Mouse (Mus musculus) olfactory bulb, adult 2 months (tissue): ENCODE measurements around the gene Rpl35. TPM values are rescaled to one million over a fixed set of nuclear protein-coding genes. Genes with fewer than 3 reads are reported as not detected.

ENCODE experiments used
- H3K27ac ChIP-seq: fragments of 200-500 bp; 2 replicates; pipeline ENCODE4 v1.5.1; 2012; ENCODE audit warnings: low read depth, low read length; ENCODE audit not compliant: insufficient read depth
- H3K4me1 ChIP-seq: fragments of 200-500 bp; 2 replicates; pipeline ENCODE4 v1.6.1; 2012; ENCODE audit warnings: low read length; ENCODE audit not compliant: control insufficient read depth, insufficient read depth
- H3K4me3 ChIP-seq: fragments of 200-500 bp; 2 replicates; pipeline ENCODE4 v1.5.1; 2012; ENCODE audit warnings: mild to moderate bottlenecking, low read depth, low read length, moderate library complexity; ENCODE audit not compliant: insufficient read depth
- CTCF ChIP-seq: fragments of 200-500 bp; IDR thresholded peaks from 2 replicates; pipeline ENCODE4 v1.5.1; 2012; ENCODE audit warnings: low read depth, mild to moderate bottlenecking, low read length, moderate library complexity; ENCODE audit not compliant: insufficient read depth
- POLR2A ChIP-seq: fragments of 200-500 bp; IDR thresholded peaks from 2 replicates; pipeline ENCODE4 v1.6.1; 2012; ENCODE audit warnings: mild to moderate bottlenecking, low read depth, low read length, moderate library complexity; ENCODE audit not compliant: insufficient read depth
- WGBS: fragments of 180-500 bp; shearing (Covaris S2); methylation state at CpG from one replicate; pipeline ENCODE4 v1.1.7; 2018; 5-methylcytosine and 5-hydroxymethylcytosine counted together
- polyA plus RNA-seq: library from polyadenylated mRNA; stranded (reverse); fragments of >200 nt; gene quantifications from 2 replicates; pipeline ENCODE4 v1.2.4, GENCODE M21; 2012; ENCODE audit warnings: low replicate concordance; ENCODE audit not compliant: missing spikeins, insufficient read depth, insufficient read length

The Rpl35 gene
- polyA plus RNA-seq, 1 experiment: not detected

DNA sequence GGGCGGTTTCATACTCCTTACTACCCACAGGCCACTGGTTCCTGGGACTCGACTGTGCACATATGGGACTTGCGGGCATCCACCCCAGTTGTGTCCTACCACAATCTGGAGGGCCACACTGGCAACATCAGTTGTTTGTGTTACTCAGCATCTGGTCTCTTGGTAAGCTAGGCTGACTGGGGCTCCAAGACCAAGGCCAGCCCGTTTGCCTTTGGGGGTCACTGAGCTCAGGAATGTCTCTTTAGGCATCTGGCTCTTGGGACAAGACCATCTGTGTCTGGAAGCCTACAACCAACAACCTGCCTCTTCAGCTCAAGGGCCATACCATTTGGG is 4.9 kb downstream of the Rpl35 start:
- H3K27ac ChIP-seq: no peak overlapping the region
- 81% methylated on average over 4 of the region's 4 CpGs for WGBS
- TF ChIP-seq CTCF: no peak
- no peak for TF ChIP-seq POLR2A
- H3K4me3 ChIP-seq: no peak overlapping the region
- peaks cover 15% of the 10 kb centered on the region for H3K4me1 ChIP-seq

DNA sequence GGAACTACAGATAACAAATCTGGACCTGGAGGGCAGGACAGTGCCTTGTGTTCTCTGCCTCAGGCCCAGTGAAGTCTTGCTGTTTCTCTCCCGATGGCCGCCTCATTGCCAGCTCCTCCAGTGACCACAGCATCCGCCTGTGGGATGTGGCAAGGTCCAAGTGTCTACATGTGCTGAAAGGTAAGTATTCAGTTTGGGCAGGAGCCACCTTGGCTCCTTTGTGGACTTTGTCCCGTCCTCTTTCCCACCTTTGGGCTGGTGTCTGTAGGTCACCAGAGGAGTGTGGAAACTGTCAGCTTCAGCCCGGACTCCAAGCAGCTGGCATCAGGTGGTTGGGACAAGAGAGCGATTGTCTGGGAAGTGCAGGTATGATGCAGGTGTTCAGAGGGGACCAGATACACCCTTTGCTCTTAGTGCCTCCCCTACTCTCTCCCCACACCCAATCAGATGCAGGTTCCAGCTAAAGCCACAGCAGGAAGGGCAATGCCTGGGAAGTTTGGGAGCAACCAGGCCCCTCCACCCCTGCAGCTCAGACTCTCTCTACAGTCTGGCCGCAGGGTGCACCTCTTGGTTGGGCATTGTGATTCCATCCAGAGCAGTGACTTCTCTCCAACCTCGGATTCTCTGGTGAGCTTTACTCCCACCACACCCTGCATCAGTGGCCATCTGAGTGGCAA is 5.4 kb downstream of the Rpl35 start:
- Histone ChIP-seq H3K4me3 (no peak overlapping the region), H3K27ac (no peak overlapping the region), H3K4me1 (peaks cover 15% of the 10 kb centered on the region)
- WGBS: 68% methylated on average over 8 of the region's 8 CpGs
- TF ChIP-seq POLR2A (no peak), CTCF (no peak)

DNA sequence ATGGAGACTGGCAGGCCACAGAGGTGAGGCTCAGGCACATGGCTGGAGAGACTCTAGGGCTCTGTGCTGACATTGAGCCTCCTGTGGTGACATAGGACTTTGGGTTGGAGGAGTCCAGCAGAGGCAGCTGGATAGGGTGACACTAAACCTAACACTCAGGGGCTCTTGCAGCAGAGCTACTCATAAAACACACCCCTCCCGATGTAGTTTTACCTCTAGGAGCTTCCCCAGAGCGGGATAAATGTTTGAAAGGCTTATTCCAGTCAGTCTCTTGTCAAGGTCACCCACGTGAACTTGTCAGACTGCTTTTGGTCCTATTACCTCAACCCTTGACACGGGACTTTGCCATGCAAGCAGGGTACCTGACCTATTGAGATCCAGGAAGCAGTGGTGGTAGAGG is 6.0 kb downstream of the Rpl35 start:
- Histone ChIP-seq H3K27ac (no peak overlapping the region), H3K4me1 (peaks cover 15% of the 10 kb centered on the region), H3K4me3 (no peak overlapping the region)
- 60% methylated on average over 4 of the region's 4 CpGs for WGBS
- TF ChIP-seq POLR2A: no peak
- no peak for TF ChIP-seq CTCF

DNA sequence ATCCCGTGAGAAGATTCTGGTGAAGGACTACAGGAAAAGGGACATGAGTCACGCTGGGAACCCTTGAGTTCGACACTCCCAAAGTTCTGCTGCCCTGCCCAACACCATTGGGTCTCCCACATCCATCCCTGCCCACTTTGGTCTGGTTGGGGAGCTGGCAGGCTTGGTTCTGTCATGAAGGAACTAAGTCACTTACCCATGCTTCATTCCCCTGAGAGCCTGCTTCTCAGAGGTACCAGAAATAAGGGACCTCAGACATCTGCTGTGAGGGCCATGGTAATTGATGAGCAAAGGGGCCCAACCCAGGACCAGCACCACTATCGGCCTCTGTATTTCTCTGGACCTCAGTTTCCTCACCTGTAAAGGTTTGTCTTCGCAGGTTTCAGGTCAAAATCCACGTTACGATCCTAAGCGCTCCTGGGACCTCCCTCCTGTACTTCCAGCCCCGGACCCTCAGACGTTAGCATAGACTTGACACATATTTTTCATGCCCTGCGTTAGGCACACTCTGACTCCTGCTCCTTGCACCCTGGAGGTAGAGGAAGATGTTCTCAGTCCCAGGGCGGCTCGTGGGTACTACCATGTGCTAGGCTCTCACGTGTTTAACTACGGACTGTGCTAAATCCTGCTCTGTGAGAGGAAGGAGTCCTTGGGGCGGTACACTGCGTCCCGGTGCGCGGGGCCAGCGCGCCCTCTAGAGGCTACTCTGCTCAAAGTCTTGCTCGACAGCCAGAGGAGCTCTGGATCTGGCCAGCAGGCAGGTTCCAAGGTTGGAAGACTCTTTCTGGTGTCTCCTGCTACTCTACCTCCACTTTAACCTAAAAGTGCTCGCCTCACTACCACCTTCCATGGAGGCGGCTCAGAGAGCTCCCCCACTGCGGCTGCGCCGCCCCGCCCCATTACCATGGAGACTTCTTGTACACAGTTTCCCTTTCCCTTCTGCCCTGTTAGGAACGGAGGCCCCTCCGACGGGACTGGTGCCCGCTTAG is 7.7 kb downstream of the Rpl35 start, which contains the start of gene Wdr38:
Wdr38 (plus strand) TSS at position 91 of the 989 bp plus-strand sequence.
- 13% methylated on average over 33 of the region's 33 CpGs for WGBS
- Histone ChIP-seq H3K4me3 (peak within 1 kb of the TSS; percentile 43), H3K27ac (no peak within 1 kb of the TSS), H3K4me1 (peaks cover 6% of the 10 kb centered on the region; the same call in 1 of the 2 replicates)
- TF ChIP-seq POLR2A (no peak), CTCF (peak; percentile 99)

DNA sequence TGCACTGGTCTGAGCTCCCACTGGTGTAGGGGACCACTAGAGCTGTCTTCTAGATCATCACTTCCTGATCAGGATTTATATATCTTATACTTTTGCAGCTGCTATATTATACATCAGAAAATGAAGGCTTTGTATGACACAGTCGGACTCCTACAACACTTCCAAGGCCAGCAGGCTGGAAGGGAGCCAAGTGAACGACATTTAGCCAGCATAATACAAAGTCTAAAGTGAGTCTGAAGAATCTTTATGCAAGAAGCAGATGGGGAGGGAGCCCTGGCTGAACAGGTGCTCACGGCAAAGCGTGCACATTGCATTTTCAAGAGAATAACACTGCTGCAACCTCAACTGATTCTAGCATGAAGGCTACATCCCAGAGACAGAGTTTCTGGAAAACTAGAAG is 13.0 kb downstream of the Rpl35 start:
- Histone ChIP-seq H3K4me1 (no peaks in the 10 kb centered on the region), H3K27ac (no peak overlapping the region), H3K4me3 (no peak overlapping the region)
- 39% methylated on average over 4 of the region's 4 CpGs for WGBS
- TF ChIP-seq CTCF: no peak
- TF ChIP-seq POLR2A: no peak

DNA sequence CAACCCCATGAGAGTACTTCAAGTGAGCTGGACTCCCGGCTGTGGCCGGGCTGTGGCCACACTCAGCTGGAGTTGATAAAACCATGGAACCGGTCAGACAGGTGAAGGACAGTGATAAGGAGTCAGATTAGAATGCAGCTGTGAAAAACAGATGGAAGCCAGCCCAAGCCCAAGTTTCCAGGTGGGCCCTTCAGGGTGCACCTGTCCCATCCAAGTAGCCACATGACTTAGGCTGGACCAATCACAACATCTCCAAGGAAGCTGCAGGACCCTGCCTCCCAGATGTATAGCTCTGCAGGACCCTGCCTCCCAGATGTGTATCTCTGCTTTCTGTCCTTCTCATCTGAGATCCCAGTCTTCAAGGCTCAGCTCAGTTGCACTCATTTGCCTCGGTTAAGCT is 13.4 kb downstream of the Rpl35 start:
- Histone ChIP-seq H3K27ac (no peak overlapping the region), H3K4me3 (no peak overlapping the region), H3K4me1 (no peaks in the 10 kb centered on the region)
- no peak for TF ChIP-seq CTCF
- TF ChIP-seq POLR2A: no peak
- 82% methylated on average over 4 of the region's 4 CpGs for WGBS

DNA sequence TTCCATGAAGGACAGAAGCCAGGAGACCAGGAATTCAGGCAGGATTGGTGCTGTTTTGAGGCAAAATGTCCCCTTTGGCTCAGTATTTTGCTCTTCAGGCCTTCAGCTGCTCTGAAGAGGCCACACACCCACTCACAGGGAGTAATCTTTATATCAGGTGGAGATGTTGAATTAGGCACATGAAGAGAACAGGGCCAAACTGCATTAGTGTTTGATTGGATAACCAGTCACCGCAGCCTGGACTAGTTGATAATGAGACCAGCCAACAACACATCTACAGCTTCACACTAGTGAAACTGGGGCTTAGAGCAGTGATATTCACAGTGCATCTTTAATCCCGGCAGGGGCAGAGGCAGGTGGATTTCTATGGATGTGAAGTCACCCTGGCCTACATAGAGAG is 16.5 kb downstream of the Rpl35 start:
- H3K4me3 ChIP-seq: no peak overlapping the region
- no peaks in the 10 kb centered on the region; the same call in 1 of the 2 replicates for H3K4me1 ChIP-seq
- 94% methylated on average over 2 of the region's 2 CpGs for WGBS
- no peak overlapping the region for H3K27ac ChIP-seq
- no peak for TF ChIP-seq CTCF
- TF ChIP-seq POLR2A: no peak

DNA sequence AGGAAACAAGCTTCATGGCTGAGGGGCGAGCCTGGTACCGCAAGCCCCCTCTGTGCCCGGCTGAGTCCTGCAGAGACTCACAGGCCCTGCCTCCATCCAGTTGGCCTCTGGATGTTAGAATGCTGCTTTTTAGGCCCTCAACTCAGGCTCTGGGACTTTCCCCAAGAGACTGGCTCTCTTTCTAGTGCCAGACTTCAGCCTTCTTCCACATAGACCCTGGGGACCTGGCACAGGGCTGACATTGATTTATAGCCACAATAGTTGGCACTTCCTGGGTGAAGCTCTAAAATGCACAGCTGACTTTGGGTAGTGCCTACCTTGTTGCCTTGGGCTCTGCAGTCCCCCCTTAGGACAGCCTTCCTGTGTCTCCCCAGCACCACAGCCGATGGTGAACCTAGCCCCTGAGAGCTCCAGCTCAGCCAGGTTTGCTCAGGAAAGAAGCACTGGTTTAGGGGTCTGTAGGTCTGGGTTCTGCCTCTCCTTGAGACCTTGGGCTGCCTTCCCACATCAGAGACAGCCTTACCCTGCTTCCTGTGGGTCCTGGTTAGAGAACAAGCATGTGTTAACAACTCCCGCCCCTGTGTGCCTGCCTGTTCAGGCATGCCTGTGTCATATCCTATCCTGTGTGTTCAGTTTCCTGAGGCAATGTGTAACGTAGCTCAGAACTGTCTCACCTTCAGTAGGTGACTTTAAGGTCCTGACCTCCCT is 17.5 kb downstream of the Rpl35 start:
- WGBS: 87% methylated on average over 6 of the region's 6 CpGs

More for the DNA sequence above, 17.5 kb downstream of the Rpl35 start:
- TF ChIP-seq CTCF (no peak), POLR2A (no peak)
- H3K4me1 ChIP-seq: no peaks in the 10 kb centered on the region; the same call in 1 of the 2 replicates
- no peak overlapping the region for H3K4me3 ChIP-seq
- H3K27ac ChIP-seq: no peak overlapping the region
